Mouse (Mus musculus): ENCODE results near the gene Ctnna3. TPM values are rescaled to one million over a fixed set of nuclear protein-coding genes. Genes with fewer than 3 reads are reported as not detected.

Gene Ctnna3
- total and polyA plus RNA-seq, 3 experiments: not detected

DNA sequence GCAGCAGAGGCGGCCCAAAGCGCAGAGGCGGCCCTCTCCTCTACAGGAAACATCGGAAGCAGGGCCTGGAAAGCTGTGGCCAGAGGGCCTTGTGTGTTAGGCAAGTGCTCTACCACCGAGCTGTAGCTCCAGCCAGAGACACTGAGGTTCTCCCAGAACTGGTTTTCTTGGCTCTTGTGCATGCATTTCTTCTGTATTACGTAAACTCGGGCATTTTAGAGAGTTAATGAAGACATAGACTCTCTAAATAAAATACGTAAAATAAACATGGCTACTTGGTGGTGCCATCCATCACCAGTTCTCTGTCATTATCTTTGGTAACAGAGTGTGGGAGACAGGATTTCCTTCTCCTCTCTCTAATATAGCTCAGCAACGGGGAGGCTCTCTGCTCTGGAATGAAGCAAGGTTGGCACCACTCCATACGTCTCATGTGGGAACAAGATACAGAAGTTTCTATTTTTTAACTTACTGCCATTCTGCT lies 46.3 kb downstream of the Ctnna3 start:
- H3K4me1 ChIP-seq (ENCODE audit: control insufficient read depth in 1 of 2, insufficient read depth in 2 of 2, low read length in 2 of 2): peaks cover 0 to 6% of the 10 kb centered on the region in 2 experiments; a peak in 3 of 4 replicates
- no peaks in the 10 kb centered on the region for H3K9me3 ChIP-seq (replicated peaks; ENCODE audit: insufficient read depth, low read length)
- peaks cover 0 to 1% of the 10 kb centered on the region in 2 experiments; a peak in 1 of 4 replicates for H3K27me3 ChIP-seq (ENCODE audit: control insufficient read depth in 1 of 2, insufficient read depth in 2 of 2, low read length in 2 of 2)
- no peak overlapping the region for H3K9ac ChIP-seq (ENCODE audit: control insufficient read depth, low read depth, low read length, poor library complexity, severe bottlenecking)
- TF ChIP-seq JUND (IDR thresholded peaks at IDR 0.05; ENCODE audit: low read depth, low read length) (no peak), POLR2A (IDR thresholded peaks at IDR 0.05; ENCODE audit: control insufficient read depth in 1 of 2, insufficient read depth in 1 of 2, low read depth in 1 of 2, low read length in 2 of 2, poor library complexity in 1 of 2) (no peak), TBP (IDR thresholded peaks at IDR 0.05; ENCODE audit: low read depth, low read length) (no peak), SIN3A (IDR thresholded peaks at IDR 0.05; ENCODE audit: low read length) (no peak), ETS1 (IDR thresholded peaks at IDR 0.05; ENCODE audit: low read depth, low read length) (no peak), MYC (IDR thresholded peaks at IDR 0.05; ENCODE audit: low read depth, low read length) (no peak), CHD2 (IDR thresholded peaks at IDR 0.05; ENCODE audit: low read length) (no peak), MXI1 (IDR thresholded peaks at IDR 0.05; ENCODE audit: low read depth, low read length) (no peak), MAX (IDR thresholded peaks at IDR 0.05; ENCODE audit: low read length) (no peak), CTCF (IDR thresholded peaks at IDR 0.05 in 2 of 3, conservative IDR thresholded peaks at IDR 0.05 in 1 of 3; ENCODE audit: control insufficient read depth in 1 of 3, insufficient read depth in 1 of 3, low read depth in 2 of 3, low read length in 3 of 3, poor library complexity in 1 of 3, severe bottlenecking in 1 of 3) (no peak), CHD1 (IDR thresholded peaks at IDR 0.05; ENCODE audit: low read depth, low read length) (no peak), EP300 (IDR thresholded peaks at IDR 0.05; ENCODE audit: low read depth in 1 of 2, low read length in 2 of 2) (no peak), TAL1 (IDR thresholded peaks at IDR 0.05; ENCODE audit: low read length) (no peak)
- H3K27ac ChIP-seq (ENCODE audit: control insufficient read depth, low read depth, low read length): no peak overlapping the region
- peaks cover 0 to 4% of the 10 kb centered on the region in 2 experiments; a peak in 2 of 4 replicates for H3K36me3 ChIP-seq (ENCODE audit: control insufficient read depth in 1 of 2, insufficient read depth in 2 of 2, low read length in 2 of 2)
- H3K79me2 ChIP-seq (ENCODE audit: control insufficient read depth, insufficient read depth, low read length, poor library complexity): no peaks in the 10 kb centered on the region
- DNase-seq (ENCODE audit: low read depth, low spot score): no peak
- H3K4me3 ChIP-seq (ENCODE audit: control insufficient read depth in 1 of 2, insufficient read depth in 1 of 2, low read depth in 2 of 2, low read length in 2 of 2): no peak overlapping the region

DNA sequence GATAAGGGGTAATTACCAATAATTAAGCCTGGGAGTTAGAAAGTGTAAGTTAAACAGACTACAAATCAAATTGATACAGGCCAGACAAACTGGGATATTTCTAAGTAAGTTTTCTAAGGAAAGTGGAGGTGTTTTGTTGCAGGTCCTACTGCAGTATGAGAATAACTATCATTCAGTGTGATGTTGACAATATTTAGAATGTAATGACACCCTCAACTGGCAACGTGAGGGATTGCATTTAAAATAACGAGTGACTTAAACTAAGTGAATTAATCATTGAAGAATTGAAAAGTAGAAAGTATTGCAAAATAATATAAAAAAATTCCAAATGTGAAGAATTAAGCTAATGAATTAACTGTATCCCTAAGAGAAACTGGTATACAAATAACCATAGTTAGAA lies 49.0 kb downstream of the Ctnna3 start:
- Histone ChIP-seq H3K36me3 (ENCODE audit: control insufficient read depth in 1 of 2, insufficient read depth in 2 of 2, low read length in 2 of 2) (peaks cover 0 to 4% of the 10 kb centered on the region in 2 experiments; a peak in 2 of 4 replicates), H3K27ac (ENCODE audit: control insufficient read depth, low read depth, low read length) (no peak overlapping the region), H3K9ac (ENCODE audit: control insufficient read depth, low read depth, low read length, poor library complexity, severe bottlenecking) (peak overlapping the region; percentile 55), H3K4me1 (ENCODE audit: control insufficient read depth in 1 of 2, insufficient read depth in 2 of 2, low read length in 2 of 2) (peaks cover 0 to 6% of the 10 kb centered on the region in 2 experiments), H3K9me3 (replicated peaks; ENCODE audit: insufficient read depth, low read length) (no peaks in the 10 kb centered on the region), H3K79me2 (ENCODE audit: control insufficient read depth, insufficient read depth, low read length, poor library complexity) (no peaks in the 10 kb centered on the region), H3K4me3 (ENCODE audit: control insufficient read depth in 1 of 2, insufficient read depth in 1 of 2, low read depth in 2 of 2, low read length in 2 of 2) (peak overlapping the region; percentile 48 to 63), H3K27me3 (ENCODE audit: control insufficient read depth in 1 of 2, insufficient read depth in 2 of 2, low read length in 2 of 2) (peaks cover 0 to 1% of the 10 kb centered on the region in 2 experiments; a peak in 1 of 4 replicates)
- DNase-seq (ENCODE audit: low read depth, low spot score): peak; percentile 80
- TF ChIP-seq GATA1 (IDR thresholded peaks at IDR 0.05; ENCODE audit: low read depth, low read length) (no peak), RAD21 (IDR thresholded peaks at IDR 0.05; ENCODE audit: low read depth, low read length) (peak; percentile 79), ELF1 (IDR thresholded peaks at IDR 0.05; ENCODE audit: low read depth, low read length) (no peak), SIN3A (IDR thresholded peaks at IDR 0.05; ENCODE audit: low read length) (0 out of 2 replicates have a peak, but pooled peaks have one; percentile 16), CTCF (IDR thresholded peaks at IDR 0.05 in 2 of 3, conservative IDR thresholded peaks at IDR 0.05 in 1 of 3; ENCODE audit: control insufficient read depth in 1 of 3, insufficient read depth in 1 of 3, low read depth in 2 of 3, low read length in 3 of 3, poor library complexity in 1 of 3, severe bottlenecking in 1 of 3) (peak in 2 of 3 experiments; percentile 26 to 77; a peak in 3 of 6 replicates), ZC3H11A (IDR thresholded peaks at IDR 0.05; ENCODE audit: low read depth, low read length) (peak; percentile 74), MAZ (IDR thresholded peaks at IDR 0.05; ENCODE audit: low read depth, low read length) (no peak), ZMIZ1 (IDR thresholded peaks at IDR 0.05; ENCODE audit: low read depth, low read length) (no peak), E2F4 (IDR thresholded peaks at IDR 0.05; ENCODE audit: borderline replicate concordance, low read depth, low read length) (no peak), POLR2A (IDR thresholded peaks at IDR 0.05; ENCODE audit: control insufficient read depth in 1 of 2, insufficient read depth in 1 of 2, low read depth in 1 of 2, low read length in 2 of 2, poor library complexity in 1 of 2) (no peak), POLR2AphosphoS5 (IDR thresholded peaks at IDR 0.05; ENCODE audit: borderline replicate concordance, low read depth, low read length) (no peak), HCFC1 (IDR thresholded peaks at IDR 0.05; ENCODE audit: low read depth, low read length) (no peak), EP300 (IDR thresholded peaks at IDR 0.05; ENCODE audit: low read depth in 1 of 2, low read length in 2 of 2) (0 out of 4 replicates have a peak, but pooled peaks of 1 of the 2 experiments have one; percentile 52), SMC3 (IDR thresholded peaks at IDR 0.05; ENCODE audit: low read depth, low read length) (peak; percentile 66)
